Mouse (Mus musculus) right cerebral cortex, postnatal 36 days (tissue): Measurements from ENCODE around the gene Ncoa3.
A peak's percentile ranks its signal among the peaks of the same experiment; 100 is the strongest.

Experiments
- DNase-seq, 2 experiments: peaks; one replicate each; pipeline ENCODE4 v3.0.0; 2022; ENCODE audit warnings: low spot score in 2 of 2, mixed read lengths in 1 of 2

The Ncoa3 gene

GRCm38 (mm10) chr2:166100309-166101262, 108.2 kb downstream of the Ncoa3 start:
- DNase-seq, result no peak

GRCm38 (mm10) chr2:166102893-166103292, 110.5 kb downstream of the Ncoa3 start:
- no peak for DNase-seq

DNA sequence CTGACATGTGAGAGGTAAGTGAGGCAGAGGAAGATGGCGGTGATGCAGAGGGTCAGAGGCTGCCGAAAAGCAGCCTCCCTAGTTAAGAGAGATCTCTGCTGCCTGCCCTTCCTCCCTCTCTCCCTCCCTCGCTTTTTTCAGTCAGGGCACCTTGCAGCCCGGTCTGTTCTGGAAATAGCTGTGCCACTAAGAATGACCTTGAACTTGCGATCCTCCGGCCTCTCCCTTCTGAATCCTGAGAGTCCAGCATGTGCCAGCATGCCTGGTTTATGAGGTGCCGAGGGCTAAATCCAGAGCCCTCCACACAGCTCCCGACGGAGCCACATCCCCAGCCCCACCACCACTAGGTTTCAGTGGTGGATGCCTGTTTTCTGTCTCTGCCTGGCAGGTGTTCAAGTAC, 113.5 kb downstream of the Ncoa3 start:
- DNase-seq, result no peak

DNA sequence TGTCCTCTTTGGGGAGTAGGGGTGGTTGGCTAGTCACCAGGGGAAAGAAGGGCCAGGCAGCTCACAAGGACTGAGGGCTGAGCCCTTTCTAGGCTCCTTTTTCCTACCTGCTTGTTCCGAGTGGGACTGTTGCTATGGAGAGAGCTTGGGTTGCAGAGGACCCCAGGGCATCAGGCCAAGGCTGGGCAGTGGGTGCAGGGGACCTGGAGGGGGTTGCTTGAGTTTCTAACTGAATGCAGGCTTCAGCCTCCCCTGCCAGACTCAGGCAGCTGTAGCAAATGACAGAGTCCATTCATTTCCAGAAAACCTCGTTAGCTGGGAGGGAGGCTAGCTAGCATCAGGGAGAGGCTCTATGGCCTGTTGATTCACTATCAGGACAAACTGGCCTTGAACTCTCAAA, 114.2 kb downstream of the Ncoa3 start:
- DNase-seq, result no peak

- no peak for DNase-seq
Measured at GRCm38 (mm10) chr2:166107911-166108310, 115.5 kb downstream of the Ncoa3 start.

DNA sequence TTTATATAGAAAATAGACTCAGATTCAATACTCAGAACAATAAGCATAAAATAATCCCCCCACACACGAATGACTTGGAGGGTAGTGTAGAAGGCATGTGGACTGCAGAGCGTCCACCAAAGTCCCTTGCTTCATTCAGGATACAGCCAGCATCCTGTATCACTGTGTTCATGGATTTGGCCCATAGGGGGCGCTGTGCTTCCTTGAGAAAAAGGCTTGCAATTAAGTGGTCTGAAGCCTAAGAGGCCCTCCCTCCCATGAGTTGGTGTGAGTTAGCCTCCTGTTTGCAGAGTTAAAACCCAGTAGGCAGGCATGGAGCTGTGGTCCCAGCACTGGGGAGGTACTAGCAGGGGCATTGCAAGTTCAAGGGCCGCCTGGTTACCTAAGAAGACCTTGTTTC, 115.9 kb downstream of the Ncoa3 start:
- peak; percentile 67 to 80 for DNase-seq

GRCm38 (mm10) chr2:166110764-166111163, 118.3 kb downstream of the Ncoa3 start:
- DNase-seq, result no peak

- no peak for DNase-seq
Measured at GRCm38 (mm10) chr2:166111238-166111637, 118.8 kb downstream of the Ncoa3 start.

GRCm38 (mm10) chr2:166111831-166112250, 119.4 kb downstream of the Ncoa3 start:
- DNase-seq, result no peak

- no peak for DNase-seq
Measured at GRCm38 (mm10) chr2:166112986-166113385, 120.5 kb downstream of the Ncoa3 start.

GRCm38 (mm10) chr2:166115571-166116277, 123.3 kb downstream of the Ncoa3 start:
- no peak for DNase-seq

- DNase-seq, result no peak
Measured at GRCm38 (mm10) chr2:166116278-166116608, 123.8 kb downstream of the Ncoa3 start.

GRCm38 (mm10) chr2:166116704-166117103, 124.3 kb downstream of the Ncoa3 start:
- DNase-seq, result no peak

DNA sequence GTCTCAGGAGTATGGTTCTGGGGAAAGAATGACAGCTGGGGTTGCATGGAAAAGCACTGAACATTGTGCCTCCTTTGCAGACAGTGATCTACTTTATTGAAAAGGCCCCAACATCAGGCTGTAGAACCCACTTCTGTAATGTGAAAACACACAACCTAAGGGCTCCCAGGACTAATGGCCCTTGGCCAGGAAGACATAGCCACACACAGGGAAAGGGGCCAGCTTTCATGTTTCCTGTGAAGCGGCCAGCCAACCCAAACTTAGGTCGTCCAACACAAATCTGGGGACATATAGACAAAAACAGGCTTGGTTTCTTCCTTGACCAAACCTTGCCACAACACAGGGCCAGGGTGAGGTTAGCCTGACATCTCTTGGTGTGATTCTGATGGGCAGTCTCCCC, 127.6 kb downstream of the Ncoa3 start:
- no peak for DNase-seq

DNA sequence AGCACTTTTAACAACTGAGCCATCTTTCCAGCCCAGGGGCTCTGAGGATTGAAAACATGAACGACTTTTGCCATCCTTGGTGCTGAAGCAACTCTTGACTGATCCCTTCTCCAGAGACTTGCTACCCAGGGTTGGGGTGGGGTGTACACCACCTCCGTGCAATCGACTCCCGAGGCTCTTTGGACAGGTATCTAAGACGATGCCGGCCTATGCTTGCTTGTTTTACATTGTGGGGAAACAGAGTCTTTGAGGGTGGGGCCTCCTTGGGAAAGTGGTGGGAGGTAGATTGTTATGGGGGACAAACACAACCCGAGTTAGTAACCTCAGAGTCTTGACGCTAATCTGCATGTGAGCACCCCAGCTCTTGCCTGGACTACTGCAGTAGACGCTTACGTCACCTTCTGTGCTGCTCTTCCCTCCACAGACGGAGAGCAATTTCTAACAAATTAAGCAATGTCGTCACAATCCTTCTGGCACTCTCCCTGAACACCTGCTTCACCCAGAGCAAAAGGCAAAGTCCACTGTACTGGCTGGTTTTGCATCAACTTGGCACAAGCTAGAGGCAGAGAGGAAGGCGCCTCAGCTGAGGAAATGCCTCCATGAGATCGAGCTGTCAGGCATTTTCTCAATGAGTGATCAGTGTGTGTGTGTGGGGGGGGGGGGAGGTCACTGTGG, 129.4 kb downstream of the Ncoa3 start:
- no peak for DNase-seq

DNA sequence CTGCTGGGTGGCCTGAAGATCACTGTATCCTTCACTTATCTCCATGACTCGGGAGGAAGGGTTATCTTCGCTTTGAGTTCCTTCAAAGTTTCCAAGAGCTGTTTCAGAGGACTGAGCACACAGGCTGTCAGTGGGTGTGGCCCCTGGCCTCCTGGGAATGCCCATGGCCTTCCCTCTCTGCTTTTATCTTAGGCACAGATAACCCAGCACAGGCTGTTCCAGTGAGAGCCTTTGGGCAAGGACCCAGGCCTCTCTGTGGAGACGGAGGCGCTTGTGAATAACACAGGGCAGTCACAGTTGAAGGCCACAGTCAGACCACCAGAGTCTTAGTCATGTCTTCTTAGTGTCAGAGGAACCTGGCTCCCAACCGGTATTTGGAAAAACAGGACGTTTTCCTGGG, 130.3 kb downstream of the Ncoa3 start:
- DNase-seq, result no peak
